Mouse (Mus musculus): Measurements from ENCODE around the gene Hspb1. TPM values are rescaled to one million over a fixed set of nuclear protein-coding genes. Genes with fewer than 3 reads are reported as not detected.
A peak's percentile ranks its signal among the peaks of the same experiment; 100 is the strongest.

Hspb1 gene
- polyA plus RNA-seq, 1 experiment from 2014 or later = 10.7 TPM

DNA sequence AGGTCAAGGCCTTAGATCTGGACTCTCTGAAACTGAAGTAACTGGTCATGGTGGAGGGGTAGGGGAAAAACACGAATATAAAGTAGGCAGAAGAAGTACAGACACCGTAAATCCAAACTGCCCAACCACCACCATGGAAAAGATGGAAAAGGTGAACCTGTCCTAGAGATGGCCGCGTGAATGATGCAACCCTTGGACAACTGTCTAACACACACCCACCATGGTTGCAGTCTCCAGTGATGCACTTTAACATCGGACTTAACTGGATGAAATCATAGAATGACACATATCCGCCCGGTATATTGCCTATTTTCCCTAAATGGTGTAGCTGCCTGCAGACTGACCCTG lies 47.4 kb downstream of the Hspb1 start:
- H3K27ac ChIP-seq = peak overlapping the region; percentile 98
- H3K4me3 ChIP-seq (replicated peaks) = peak overlapping the region; percentile 92
- H3K36me3 ChIP-seq (replicated peaks) = peaks cover 23% of the 10 kb centered on the region
- peak overlapping the region; percentile 65 for H3K4me2 ChIP-seq
- no peaks in the 10 kb centered on the region for H3K27me3 ChIP-seq
- no peaks in the 10 kb centered on the region for H3K9me3 ChIP-seq
- ATAC-seq (ENCODE audit: low FRiP score) = peak; percentile 48
- H3K4me1 ChIP-seq = peaks cover 33% of the 10 kb centered on the region
- H3K9ac ChIP-seq = peak overlapping the region; percentile 40; the same call in 1 of the 2 replicates
- WGBS = 50% methylated on average over 7 of the region's 7 CpGs

DNA sequence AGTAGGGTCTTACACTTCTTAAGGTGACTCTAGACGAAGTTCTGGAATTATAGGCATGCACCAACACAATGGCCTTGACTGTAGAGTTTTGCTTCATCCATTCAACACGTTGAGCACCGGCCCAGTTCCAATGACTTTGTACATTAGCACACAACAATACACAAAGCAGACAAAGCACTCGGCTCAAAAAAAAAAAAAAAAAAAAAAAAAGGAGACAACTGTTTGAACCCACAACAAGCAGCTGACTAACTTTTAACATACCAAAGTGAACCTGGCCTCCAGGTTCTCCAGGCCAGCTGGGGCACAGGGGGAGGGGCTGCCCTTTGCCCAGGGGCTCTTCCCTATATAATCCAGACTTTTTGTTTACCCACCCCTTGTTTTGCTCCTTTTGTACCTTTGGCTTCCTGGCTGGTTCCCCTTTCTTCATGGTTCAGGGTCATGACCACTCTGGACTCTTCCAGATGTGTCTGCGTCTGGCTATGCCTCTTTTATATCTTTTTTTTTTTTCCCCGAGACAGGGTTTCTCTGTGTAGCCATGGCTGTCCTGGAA lies 48.0 kb downstream of the Hspb1 start:
- Histone ChIP-seq H3K27me3 (no peaks in the 10 kb centered on the region), H3K9me3 (no peaks in the 10 kb centered on the region), H3K4me2 (no peak overlapping the region), H3K4me1 (peaks cover 28% of the 10 kb centered on the region), H3K9ac (no peak overlapping the region), H3K27ac (no peak overlapping the region; the same call in 1 of the 2 replicates), H3K36me3 (replicated peaks) (peaks cover 17% of the 10 kb centered on the region), H3K4me3 (replicated peaks) (no peak overlapping the region)
- 83% methylated on average over 6 of the region's 6 CpGs for WGBS
- ATAC-seq (ENCODE audit: low FRiP score) = no peak

Other genes starting within 250 kb of the Hspb1 start
- 127 and 135 TPM in 2 replicates for gene Por, start 217.9 kb upstream of the Hspb1 start, polyA plus RNA-seq (2016; fragmentation: Nextera tagmentation; extraction: Ambion mirVana)
- gene Tmem120a, start 143.5 kb upstream of the Hspb1 start, polyA plus RNA-seq (2016; fragmentation: Nextera tagmentation; extraction: Ambion mirVana) = 47.1 and 54.2 TPM in 2 replicates
- 0.29 TPM in 1 of 2 replicates, not detected in the other for gene Styxl1, start 109.5 kb upstream of the Hspb1 start, polyA plus RNA-seq (2016; fragmentation: Nextera tagmentation; extraction: Ambion mirVana)
- gene Mdh2, start 109.4 kb upstream of the Hspb1 start, polyA plus RNA-seq (2016; fragmentation: Nextera tagmentation; extraction: Ambion mirVana) = 520 and 524 TPM in 2 replicates
- 30.3 and 37.6 TPM in 2 replicates for gene Srrm3, start 81.0 kb upstream of the Hspb1 start, polyA plus RNA-seq (2016; fragmentation: Nextera tagmentation; extraction: Ambion mirVana)
- gene Ywhag, start 46.7 kb downstream of the Hspb1 start, polyA plus RNA-seq (2016; fragmentation: Nextera tagmentation; extraction: Ambion mirVana) = 410 and 460 TPM in 2 replicates
- gene Ssc4d, start 86.6 kb downstream of the Hspb1 start, polyA plus RNA-seq (2016; fragmentation: Nextera tagmentation; extraction: Ambion mirVana) = 1.1 and 1.7 TPM in 2 replicates
- gene Zp3, start 92.2 kb downstream of the Hspb1 start, polyA plus RNA-seq (2016; fragmentation: Nextera tagmentation; extraction: Ambion mirVana) = 0.28 TPM in 1 of 2 replicates, not detected in the other
- 29.7 and 32.9 TPM in 2 replicates for gene Dtx2, start 106.9 kb downstream of the Hspb1 start, polyA plus RNA-seq (2016; fragmentation: Nextera tagmentation; extraction: Ambion mirVana)
- gene Upk3b, start 150.6 kb downstream of the Hspb1 start, polyA plus RNA-seq (2016; fragmentation: Nextera tagmentation; extraction: Ambion mirVana) = not detected in 2 replicates
- gene Upk3bl, start 166.6 kb downstream of the Hspb1 start, polyA plus RNA-seq (2016; fragmentation: Nextera tagmentation; extraction: Ambion mirVana) = 0.32 and 0.92 TPM in 2 replicates
- gene Rasa4, start 196.0 kb downstream of the Hspb1 start, polyA plus RNA-seq (2016; fragmentation: Nextera tagmentation; extraction: Ambion mirVana) = 6.2 and 8.0 TPM in 2 replicates
- gene Polr2j, start 228.7 kb downstream of the Hspb1 start, polyA plus RNA-seq (2016; fragmentation: Nextera tagmentation; extraction: Ambion mirVana) = 246 and 256 TPM in 2 replicates
- 44.2 and 46.1 TPM in 2 replicates for gene Lrwd1, start 248.2 kb downstream of the Hspb1 start, polyA plus RNA-seq (2016; fragmentation: Nextera tagmentation; extraction: Ambion mirVana)
- 20.6 and 21.9 TPM in 2 replicates for gene Alkbh4, start 248.2 kb downstream of the Hspb1 start, polyA plus RNA-seq (2016; fragmentation: Nextera tagmentation; extraction: Ambion mirVana)